Mouse (Mus musculus) left cerebral cortex, postnatal 4 days (tissue): ENCODE measurements around the gene Mdfi. TPM values are rescaled to one million over a fixed set of nuclear protein-coding genes. Genes with fewer than 3 reads are reported as not detected.
"Not testable (repeated sequence)": the region's sequence is repeated elsewhere in the genome, so short reads cannot be mapped to it uniquely, and the experiment has no call there.

Experiments
- DNase-seq: peaks from one replicate; pipeline ENCODE4 v3.0.0-alpha.2; 2022
- intact Hi-C: fragments of 180-260 bp; cut with DNase I; formaldehyde crosslinking; loops from one replicate; pipeline ENCODE4 v1.15.1; 2025
- total RNA-seq, 2 experiments: library from RNA; stranded (reverse); gene quantifications; 2 replicates each; pipeline ENCODE4 v1.2.3; 2021

The Mdfi gene
- 1 to 10 TPM; 2.5 to 3.7 TPM for total RNA-seq

GRCm38 (mm10) chr17:47834482-47834767 lies at the start of gene Mdfi:
Mdfi (minus strand) TSS chr17:47834691.
- no peak for DNase-seq
- intact Hi-C loops = no loop called here

- intact Hi-C loops = no loop called here
- no peak for DNase-seq
Observed at GRCm38 (mm10) chr17:47883099-47883498, 48.6 kb upstream of the Mdfi start.

- intact Hi-C loops = no loop called here
- DNase-seq = no peak
Observed at GRCm38 (mm10) chr17:47881330-47881729, 46.8 kb upstream of the Mdfi start.

- DNase-seq = no peak
- intact Hi-C loops = no loop called here
Observed at GRCm38 (mm10) chr17:47879207-47879606, 44.7 kb upstream of the Mdfi start.

GRCm38 (mm10) chr17:47878378-47879089 lies 44.0 kb upstream of the Mdfi start:
- DNase-seq = peak; percentile 60
- intact Hi-C loops = no loop called here

- no peak for DNase-seq
- intact Hi-C loops = no loop called here
Observed at GRCm38 (mm10) chr17:47877715-47878377, 43.4 kb upstream of the Mdfi start.

- intact Hi-C loops = no loop called here
- peak; percentile 71 for DNase-seq
Observed at GRCm38 (mm10) chr17:47876776-47877714, 42.6 kb upstream of the Mdfi start.

GRCm38 (mm10) chr17:47873341-47873791 lies 38.9 kb upstream of the Mdfi start:
- intact Hi-C loops = loop anchor here (5.0 kb wide), 1 partner anchor 224 kb away; no protein-coding TSS in a partner anchor
- DNase-seq = peak; percentile 77

GRCm38 (mm10) chr17:47872311-47873011 lies 38.0 kb upstream of the Mdfi start:
- DNase-seq = peak; percentile 87
- intact Hi-C loops = loop anchor here (5.0 kb wide), 1 partner anchor 225 kb away; no protein-coding TSS in a partner anchor

GRCm38 (mm10) chr17:47869874-47870273 lies 35.4 kb upstream of the Mdfi start:
- DNase-seq = no peak
- intact Hi-C loops = loop anchor here (5.0 kb wide), 1 partner anchor 227 kb away; no protein-coding TSS in a partner anchor

- intact Hi-C loops = no loop called here
- DNase-seq = peak; percentile 53
Observed at GRCm38 (mm10) chr17:47866037-47866436, 31.5 kb upstream of the Mdfi start.

- intact Hi-C loops = loop anchor here (5.0 kb wide), 1 partner anchor 72 kb away; no protein-coding TSS in a partner anchor
Observed at GRCm38 (mm10) chr17:47864496-47864895, 30.0 kb upstream of the Mdfi start.

GRCm38 (mm10) chr17:47863437-47863836 lies 28.9 kb upstream of the Mdfi start:
- intact Hi-C loops = loop anchor here (5.0 kb wide), 1 partner anchor 71 kb away; no protein-coding TSS in a partner anchor

More at GRCm38 (mm10) chr17:47864496-47864895, 30.0 kb upstream of the Mdfi start:
- peak; percentile 89 for DNase-seq

GRCm38 (mm10) chr17:47863023-47863422 lies 28.5 kb upstream of the Mdfi start:
- no peak for DNase-seq
- intact Hi-C loops = loop anchor here (5.0 kb wide), 1 partner anchor 71 kb away; no protein-coding TSS in a partner anchor

More at GRCm38 (mm10) chr17:47863437-47863836, 28.9 kb upstream of the Mdfi start:
- DNase-seq = no peak

GRCm38 (mm10) chr17:47855544-47855943 lies 21.1 kb upstream of the Mdfi start:
- intact Hi-C loops = no loop called here

GRCm38 (mm10) chr17:47854908-47855307 lies 20.4 kb upstream of the Mdfi start:
- intact Hi-C loops = no loop called here
- no peak for DNase-seq

More at GRCm38 (mm10) chr17:47855544-47855943, 21.1 kb upstream of the Mdfi start:
- DNase-seq = no peak

- intact Hi-C loops = no loop called here
- no peak for DNase-seq
Observed at GRCm38 (mm10) chr17:47853760-47854159, 19.3 kb upstream of the Mdfi start.

- no peak for DNase-seq
- intact Hi-C loops = no loop called here
Observed at GRCm38 (mm10) chr17:47853336-47853735, 18.8 kb upstream of the Mdfi start.

- intact Hi-C loops, DNase-seq: not testable (repeated sequence)
Observed at GRCm38 (mm10) chr17:47851798-47852360, 17.4 kb upstream of the Mdfi start.
